In genomic region chr1:38307821-38308704, GRCm38 (mm10) we compare ENCODE assay signal across 9 mouse cellular contexts.
DNase-seq lines count a peak whose midpoint lies in the region; ATAC-seq lines count a peak whose summit lies in the region.
"Had no signal": no experiment of that assay in that cellular context is flagged by ENCODE, and none has a peak within 500 bp of the region (broad histone marks: within the 10 kb centered on the region; RNA-seq: fewer than 3 reads in every experiment).

No protein-coding gene starts in this region.

- no peak overlapping the region for H3K4me2 ChIP-seq in intestine, embryonic 16.5 days (ENCODE audit: low read depth, low read length)

- WGBS in intestine, embryonic 16.5 days: 66% methylated on average over 7 of the region's 7 CpGs

- peaks cover 4% of the 10 kb centered on the region for H3K4me1 ChIP-seq in intestine, embryonic 16.5 days (ENCODE audit: control insufficient read depth, insufficient read depth, low read length)

- no peaks in the 10 kb centered on the region for H3K9me3 ChIP-seq in intestine, embryonic 16.5 days (ENCODE audit: control insufficient read depth, low read length)

- DNase-seq in retina, adult 2 months (ENCODE audit: low read depth, low spot score): peak; percentile 8
- DNase-seq in retina, embryonic 14.5 days (ENCODE audit: low spot score): no peak
- DNase-seq in cerebellum, adult 9-10 months: peak; percentile 52
- DNase-seq in gonadal fat pad, adult 2 months (ENCODE audit: low read depth): peak; percentile 52
- DNase-seq in lung, postnatal 36 days: peak; percentile 61
- DNase-seq in B cell, adult 2 months: no peak
- DNase-seq in spleen, postnatal 14 days (ENCODE audit: low spot score in 2 of 2): no peak

- H3K4me3 ChIP-seq in intestine, embryonic 16.5 days (ENCODE audit: low read length): no peak overlapping the region

- H3K27me3 ChIP-seq in intestine, embryonic 16.5 days (replicated peaks; ENCODE audit: control insufficient read depth, insufficient read depth, low read length): no peaks in the 10 kb centered on the region

- no peak overlapping the region for H3K9ac ChIP-seq in intestine, embryonic 16.5 days (ENCODE audit: low read depth, low read length)

- H3K36me3 ChIP-seq in intestine, embryonic 16.5 days (ENCODE audit: control insufficient read depth, insufficient read depth, low read length): no peaks in the 10 kb centered on the region

- ATAC-seq in intestine, embryonic 16.5 days: peak; percentile 82

- H3K27ac ChIP-seq in intestine, embryonic 16.5 days (ENCODE audit: low read length): peak overlapping the region; percentile 12; the same call in 1 of the 2 replicates
- H3K27ac ChIP-seq: kidney, postnatal 0 days had no signal

Comparison
In these comparisons a context has a peak if more than half of its experiments do, and no peak if none do; other contexts are left out.
1. DNase-seq: peak in retina, adult 2 months (single experiment), cerebellum, adult 9-10 months (single experiment), gonadal fat pad, adult 2 months (single experiment) and lung, postnatal 36 days (single experiment); none in retina, embryonic 14.5 days (single experiment), B cell, adult 2 months (0 of 2) and spleen, postnatal 14 days (0 of 2).